In the genomic region with DNA sequence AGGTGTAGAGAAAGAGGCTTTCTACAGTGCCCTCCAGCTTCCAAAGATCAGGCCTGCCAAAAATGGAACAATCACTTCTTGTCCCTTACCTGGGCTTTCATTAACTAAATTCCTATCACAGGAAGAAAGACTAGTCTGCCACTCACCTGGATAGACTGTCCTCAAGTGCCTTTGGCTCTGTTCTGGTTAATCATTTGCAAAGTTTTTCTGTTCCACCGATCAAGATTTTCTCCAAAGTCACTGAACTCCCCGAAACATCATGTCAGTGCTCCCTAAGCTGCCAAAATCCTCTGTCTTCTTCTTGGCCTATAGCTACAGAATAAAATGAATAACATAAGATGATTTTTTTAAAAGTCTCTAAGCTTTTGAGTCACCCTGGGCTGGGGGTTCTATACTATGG, we compare ENCODE assay signal across 12 mouse cellular contexts.
"Had no signal": no experiment of that assay in that cellular context is flagged by ENCODE, and none has a peak within 500 bp of the region (broad histone marks: within the 10 kb centered on the region; RNA-seq: fewer than 3 reads in every experiment).

No protein-coding gene starts in this region.

- H3K9ac ChIP-seq: hindbrain, embryonic 14.5 days; intestine, embryonic 15.5 days; limb, embryonic 12.5 days; liver, embryonic 15.5 days; midbrain, embryonic 13.5 days; stomach, embryonic 15.5 days had no signal

- H3K27ac ChIP-seq: hindbrain, embryonic 14.5 days; intestine, embryonic 15.5 days; layer of hippocampus, adult 2 months; limb, embryonic 12.5 days; liver, embryonic 15.5 days; midbrain, embryonic 13.5 days; stomach, embryonic 15.5 days had no signal

- DNase-seq: liver; lung, adult 2 months; right cerebral cortex, postnatal 14 days; thymus, adult 2 months; thymus, postnatal 36 days had no signal

- H3K4me3 ChIP-seq: intestine, embryonic 15.5 days; layer of hippocampus, adult 2 months; limb, embryonic 12.5 days; liver, embryonic 15.5 days; midbrain, embryonic 13.5 days; stomach, embryonic 15.5 days had no signal

- H3K4me1 ChIP-seq: liver, embryonic 15.5 days had no signal

- H3K27me3 ChIP-seq: intestine, embryonic 15.5 days; limb, embryonic 12.5 days; liver, embryonic 15.5 days; midbrain, embryonic 13.5 days; stomach, embryonic 15.5 days had no signal

- H3K9me3 ChIP-seq: intestine, embryonic 15.5 days; limb, embryonic 12.5 days; liver, embryonic 15.5 days; midbrain, embryonic 13.5 days; stomach, embryonic 15.5 days had no signal

- H3K36me3 ChIP-seq: intestine, embryonic 15.5 days; limb, embryonic 12.5 days; liver, embryonic 15.5 days; midbrain, embryonic 13.5 days; stomach, embryonic 15.5 days had no signal

- ATAC-seq: intestine, embryonic 15.5 days; midbrain, embryonic 13.5 days had no signal

- H3K4me2 ChIP-seq: hindbrain, embryonic 14.5 days; intestine, embryonic 15.5 days; limb, embryonic 12.5 days; liver, embryonic 15.5 days; midbrain, embryonic 13.5 days; stomach, embryonic 15.5 days had no signal
